Mouse (Mus musculus): ENCODE data around the gene Bmpr1a.
A peak's percentile ranks its signal among the peaks of the same experiment; 100 is the strongest.

The Bmpr1a gene

DNA sequence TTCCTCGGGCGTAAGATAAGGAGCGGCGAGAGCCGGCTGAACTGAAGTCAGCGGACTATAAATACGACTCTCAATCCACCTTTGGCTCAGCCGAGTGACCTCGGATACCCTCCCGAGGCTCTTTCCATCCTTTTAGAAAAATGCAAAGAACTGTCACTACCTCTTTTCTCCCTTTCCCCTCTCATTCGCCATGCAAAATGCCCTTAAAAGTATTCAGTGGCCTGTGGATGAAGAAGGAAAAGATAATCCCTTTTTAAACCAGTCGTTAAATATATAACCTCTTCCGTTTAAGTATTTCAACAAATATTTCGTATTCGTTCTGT lies at the start of gene Bmpr1a:
TSS of gene Bmpr1a (minus strand) at position 17 of the 323 bp plus-strand sequence.
- DNase-seq (ENCODE audit: low spot score in 2 of 2): no peak

DNA sequence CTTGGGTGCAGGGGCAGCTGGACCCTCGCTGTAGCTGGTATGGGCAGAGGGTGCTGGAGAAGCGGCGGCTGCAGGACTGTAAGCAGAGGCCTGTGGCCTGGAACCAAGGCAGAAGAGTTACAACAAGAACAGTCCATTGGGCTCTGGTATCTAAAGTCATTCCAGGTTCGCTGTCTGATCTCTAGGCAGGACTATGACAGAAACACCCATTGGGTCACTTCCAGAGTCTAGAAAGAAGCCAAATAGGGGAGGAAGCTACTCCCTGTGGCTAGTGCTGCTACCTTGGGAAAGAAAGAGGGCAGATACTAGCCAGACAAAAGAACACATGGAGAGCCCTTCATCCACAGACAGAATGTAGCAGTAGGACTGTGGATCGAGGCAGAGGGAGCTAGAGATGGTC lies 49.1 kb upstream of the Bmpr1a start:
- no peak for DNase-seq (ENCODE audit: low spot score in 2 of 2)

DNA sequence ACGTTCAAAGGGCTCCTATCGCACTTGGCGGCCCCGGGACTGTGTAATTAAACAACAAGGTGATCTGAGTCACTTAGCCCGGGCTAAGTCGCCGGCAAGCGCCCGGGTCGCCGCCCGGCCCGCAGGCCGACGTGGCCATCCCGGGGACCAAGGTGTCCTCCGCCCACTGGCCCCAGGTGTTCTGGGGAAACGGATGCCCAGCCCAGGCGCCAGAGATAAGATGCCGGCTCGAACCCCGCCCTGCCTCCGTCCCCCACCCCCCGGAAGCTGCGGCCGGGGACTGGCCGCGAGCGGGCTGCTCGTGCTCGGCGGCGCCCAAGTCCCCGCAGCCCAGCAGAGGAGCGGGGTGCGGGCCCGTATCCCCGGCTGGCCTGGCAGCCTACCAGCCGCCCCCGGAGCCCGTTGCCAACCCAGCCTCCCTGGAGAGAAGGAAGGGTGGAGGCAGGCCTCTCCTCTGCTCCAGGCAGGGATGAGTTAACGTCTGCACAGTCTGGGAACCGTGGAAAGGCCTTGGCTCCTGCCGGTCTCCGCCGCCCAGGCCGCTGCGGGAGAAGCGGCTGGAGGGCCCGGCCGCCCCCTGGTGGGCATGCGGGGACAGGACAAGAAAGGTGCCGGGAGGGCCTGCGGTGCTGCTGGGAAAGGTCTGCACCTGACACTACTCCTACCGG lies 46.0 kb upstream of the Bmpr1a start:
- DNase-seq (ENCODE audit: low spot score in 2 of 2): peak; percentile 88

DNA sequence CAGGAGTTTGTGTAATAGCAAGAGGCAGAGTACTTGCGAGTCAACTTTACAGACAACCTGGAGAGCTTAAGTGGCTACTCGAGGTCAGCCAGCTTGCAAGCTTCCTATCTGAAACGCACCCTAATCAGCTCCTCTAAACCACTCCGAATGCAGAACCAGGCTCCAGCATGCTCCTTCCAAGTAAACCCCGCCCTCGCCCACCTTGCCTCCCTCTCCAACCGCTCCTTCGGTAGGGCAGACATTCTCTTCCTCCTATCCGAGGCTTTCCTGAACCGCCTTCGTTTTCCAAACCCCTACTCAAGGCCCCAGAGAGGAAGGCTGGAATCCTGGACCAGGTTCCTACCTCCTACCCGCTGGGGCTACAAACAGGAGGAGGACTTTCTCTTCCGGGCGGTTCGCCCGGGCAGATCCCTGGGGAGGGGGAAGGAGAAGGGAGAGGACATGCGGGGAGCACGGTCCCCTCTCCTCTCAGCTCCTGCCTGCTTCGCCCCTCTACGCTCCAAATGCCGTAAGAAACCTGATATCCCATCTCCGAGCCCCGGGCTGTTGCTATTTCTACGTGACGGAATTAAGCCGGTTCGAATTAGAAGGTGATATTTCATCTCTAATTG lies 45.4 kb upstream of the Bmpr1a start:
- DNase-seq (ENCODE audit: low spot score in 2 of 2): peak; percentile 61 to 70

DNA sequence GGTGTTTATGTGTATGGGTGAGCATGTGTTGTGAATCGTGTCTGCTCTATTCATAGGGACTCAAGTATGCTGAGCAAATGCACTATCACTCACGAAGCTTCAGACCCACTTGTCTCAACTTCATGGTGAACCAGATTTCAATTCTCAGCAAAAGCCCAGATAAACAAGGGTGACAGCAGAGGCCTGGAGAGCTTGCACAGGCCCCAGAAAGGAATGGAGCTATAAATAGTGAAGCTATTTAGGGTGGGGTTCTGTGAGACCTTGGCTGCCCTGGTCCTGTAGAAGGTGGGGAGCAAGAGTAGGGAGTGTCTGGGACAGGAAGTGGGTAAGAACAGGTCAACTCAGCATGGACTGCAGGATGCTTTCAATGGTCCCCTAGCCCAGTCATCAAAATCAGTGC lies 41.4 kb upstream of the Bmpr1a start:
- DNase-seq (ENCODE audit: low spot score in 2 of 2): no peak

DNA sequence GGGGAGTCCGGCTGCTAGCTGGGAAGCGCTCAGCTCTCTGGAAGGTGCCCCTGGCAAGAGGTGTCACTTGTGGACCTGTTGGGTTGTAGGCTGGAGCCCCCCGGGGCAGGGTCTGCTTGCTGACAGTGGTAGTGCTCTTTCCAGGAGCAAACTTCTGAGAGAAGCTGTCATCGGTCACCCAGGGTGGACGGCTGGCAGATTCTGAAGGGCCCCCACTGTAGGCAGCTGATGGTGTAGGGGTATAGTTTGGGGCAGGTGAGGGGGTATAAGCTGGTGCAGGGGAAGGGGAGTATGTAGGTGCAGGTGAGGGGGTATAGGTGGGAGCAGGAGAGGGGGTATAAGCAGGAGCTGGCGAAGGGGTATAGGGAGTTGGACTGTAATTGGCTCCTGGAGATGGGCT lies 40.9 kb upstream of the Bmpr1a start:
- no peak for DNase-seq (ENCODE audit: low spot score in 2 of 2)

DNA sequence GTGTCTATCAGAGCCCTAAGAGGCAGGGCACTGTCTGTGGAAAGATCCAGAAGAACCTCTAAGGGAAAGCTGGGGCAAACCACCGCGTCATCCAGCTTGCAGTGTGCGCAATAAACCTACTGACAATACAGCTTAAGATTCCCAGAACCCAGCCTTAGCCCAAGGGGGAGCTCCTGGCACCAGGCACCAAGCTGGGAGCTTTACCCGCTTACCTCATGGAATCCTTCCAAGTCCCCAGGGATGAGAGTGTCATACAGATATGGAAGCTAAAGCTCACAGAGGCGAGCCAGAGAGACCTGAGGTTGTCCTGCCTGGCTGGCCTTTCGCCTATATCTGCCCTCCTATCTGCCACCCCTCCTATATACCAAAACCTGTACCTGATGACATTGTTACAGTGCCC lies 40.5 kb upstream of the Bmpr1a start:
- DNase-seq (ENCODE audit: low spot score in 2 of 2): no peak

DNA sequence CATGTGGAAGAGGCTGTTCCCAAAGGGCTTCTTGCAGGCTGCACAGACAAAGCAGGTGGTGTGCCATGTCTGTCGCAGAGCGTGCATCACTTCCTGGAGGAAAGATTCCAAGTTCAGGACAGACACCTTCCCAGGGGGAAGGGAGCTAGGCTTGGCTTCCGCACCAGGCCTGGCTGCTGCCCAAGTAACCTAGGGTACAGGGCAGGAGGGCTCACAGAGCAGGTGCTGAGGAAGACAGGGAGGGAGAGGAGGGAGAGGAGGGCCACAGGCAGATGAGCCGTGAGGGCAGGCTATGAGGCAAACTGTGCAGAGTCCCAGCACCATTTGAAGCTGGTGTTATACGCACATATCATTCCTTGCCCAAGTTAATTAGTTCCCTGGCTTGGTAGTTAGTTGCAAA lies 38.8 kb upstream of the Bmpr1a start:
- DNase-seq (ENCODE audit: low spot score in 2 of 2): no peak

DNA sequence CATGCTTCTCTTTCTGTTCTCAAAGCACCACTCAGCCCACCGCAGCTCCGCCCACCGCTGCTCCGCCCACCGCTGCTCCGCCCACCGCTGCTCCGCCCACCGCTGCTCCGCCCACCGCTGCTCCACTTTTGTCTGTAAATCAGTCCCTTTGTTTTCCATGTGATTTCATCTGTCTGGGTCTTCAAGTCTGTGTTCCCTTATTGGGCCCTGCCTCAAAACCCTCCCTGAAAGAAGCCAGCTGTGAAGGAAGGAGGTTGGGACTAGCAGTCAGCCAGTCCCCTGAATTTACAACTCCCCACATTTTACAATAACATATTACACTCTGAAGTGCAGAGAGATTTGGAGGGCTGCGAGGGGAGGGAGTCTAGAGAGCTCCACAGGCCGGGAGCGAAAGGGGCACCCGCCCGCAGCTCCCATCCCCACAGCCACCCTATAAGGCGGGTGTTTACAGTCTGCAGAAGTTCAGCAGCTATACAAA lies 37.6 kb upstream of the Bmpr1a start:
- no peak for DNase-seq (ENCODE audit: low spot score in 2 of 2)

DNA sequence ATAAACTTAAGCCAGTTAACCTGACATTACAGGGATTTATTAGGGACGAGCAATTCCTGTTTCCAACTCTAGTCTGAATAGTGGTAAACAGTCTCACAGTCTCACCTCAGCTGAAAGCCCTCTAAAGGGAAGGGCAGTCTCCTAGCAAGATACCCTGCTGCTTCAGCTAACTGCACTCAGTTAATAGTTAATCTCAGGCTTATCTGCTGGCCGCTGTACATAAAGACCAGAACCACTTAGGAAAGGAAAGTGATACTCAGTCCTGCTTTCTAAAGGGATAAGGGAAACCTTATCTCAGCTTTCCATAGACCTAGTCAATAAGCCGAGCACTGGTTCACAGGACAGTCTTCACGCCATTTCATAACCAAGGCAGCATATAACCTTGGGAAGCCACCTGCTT lies 32.7 kb upstream of the Bmpr1a start:
- DNase-seq (ENCODE audit: low spot score in 2 of 2): no peak

DNA sequence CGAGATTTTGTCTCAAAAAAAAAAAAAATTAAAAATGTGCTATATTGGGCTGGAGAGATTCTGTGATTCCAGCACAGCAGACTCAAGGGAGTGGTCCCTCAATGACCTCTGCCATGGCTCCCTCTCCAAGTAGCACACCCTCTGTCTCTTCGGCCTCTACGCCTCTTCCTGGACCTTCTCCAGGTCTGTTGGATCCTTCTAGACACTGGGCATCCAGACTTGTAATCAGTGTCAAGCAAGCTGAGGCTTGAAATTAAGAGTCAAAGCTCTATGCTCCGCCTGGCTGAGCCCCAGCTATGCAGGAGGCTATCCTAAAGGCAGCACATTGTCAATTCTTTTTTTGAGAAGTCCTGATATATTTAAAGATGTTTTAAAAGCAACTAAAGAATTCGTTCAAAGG lies 30.4 kb upstream of the Bmpr1a start:
- no peak for DNase-seq (ENCODE audit: low spot score in 2 of 2)

DNA sequence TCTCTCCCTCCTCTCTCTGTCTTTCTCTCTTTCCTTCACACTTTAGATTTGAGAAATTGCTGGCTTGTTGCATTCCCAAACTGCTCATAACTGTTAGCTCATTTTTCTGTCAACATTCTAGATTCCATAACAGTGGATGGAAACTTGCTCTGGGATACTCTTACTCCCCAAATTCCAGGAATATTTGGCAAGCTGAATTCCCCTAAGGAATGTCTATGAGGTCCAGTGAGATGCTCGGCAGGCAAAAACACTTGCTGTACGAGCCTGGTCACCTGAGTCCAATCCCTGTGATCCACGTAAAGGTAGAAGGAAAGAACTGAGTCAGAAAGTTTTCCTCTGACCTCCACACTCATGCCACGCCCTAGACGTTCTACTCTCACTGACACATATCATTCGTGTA lies 29.4 kb upstream of the Bmpr1a start:
- no peak for DNase-seq (ENCODE audit: low spot score in 2 of 2)

DNA sequence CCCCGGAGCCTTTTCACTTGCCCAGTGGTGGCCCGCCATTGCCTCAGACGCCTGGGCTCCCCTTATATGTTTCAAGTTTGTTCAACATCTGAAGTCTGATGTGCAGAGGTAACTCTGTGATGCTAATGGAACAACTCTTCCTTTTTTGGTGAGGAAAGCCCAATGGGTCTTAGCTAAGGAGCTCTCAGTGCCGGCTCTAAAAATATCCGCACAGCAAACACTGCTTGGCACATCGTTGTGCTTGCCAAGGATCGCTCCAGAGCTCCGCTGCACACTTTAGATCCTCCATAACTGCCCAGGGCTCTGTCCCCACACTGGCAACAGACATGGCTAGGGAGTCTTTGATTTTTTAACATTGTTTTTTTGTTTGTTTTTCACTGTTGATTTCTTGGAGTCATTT lies 25.7 kb upstream of the Bmpr1a start:
- DNase-seq (ENCODE audit: low spot score in 2 of 2): no peak

DNA sequence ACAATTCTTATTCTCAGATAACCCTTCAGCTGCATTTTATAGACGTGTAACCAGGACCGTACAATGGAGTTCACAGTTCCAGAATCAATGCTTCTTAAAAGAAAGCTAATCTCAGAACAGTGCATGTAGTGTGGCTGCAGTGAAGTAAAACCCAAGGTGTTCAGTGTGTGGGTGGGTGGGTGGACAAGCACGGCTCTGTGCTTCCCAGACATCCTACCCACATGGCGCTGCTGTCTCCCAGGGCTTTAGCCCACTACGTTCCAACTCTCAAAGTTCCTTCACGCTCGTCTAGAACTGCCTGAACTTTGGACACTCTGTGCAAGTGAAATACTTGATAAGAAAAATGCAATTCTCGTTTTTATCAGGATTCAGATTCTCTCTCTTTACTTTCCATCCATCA lies 19.6 kb upstream of the Bmpr1a start, which contains the start of gene 9230112D13Rik:
TSS of gene 9230112D13Rik (minus strand) at position 101 of the 400 bp plus-strand sequence.
- no peak for DNase-seq (ENCODE audit: low spot score in 2 of 2)

DNA sequence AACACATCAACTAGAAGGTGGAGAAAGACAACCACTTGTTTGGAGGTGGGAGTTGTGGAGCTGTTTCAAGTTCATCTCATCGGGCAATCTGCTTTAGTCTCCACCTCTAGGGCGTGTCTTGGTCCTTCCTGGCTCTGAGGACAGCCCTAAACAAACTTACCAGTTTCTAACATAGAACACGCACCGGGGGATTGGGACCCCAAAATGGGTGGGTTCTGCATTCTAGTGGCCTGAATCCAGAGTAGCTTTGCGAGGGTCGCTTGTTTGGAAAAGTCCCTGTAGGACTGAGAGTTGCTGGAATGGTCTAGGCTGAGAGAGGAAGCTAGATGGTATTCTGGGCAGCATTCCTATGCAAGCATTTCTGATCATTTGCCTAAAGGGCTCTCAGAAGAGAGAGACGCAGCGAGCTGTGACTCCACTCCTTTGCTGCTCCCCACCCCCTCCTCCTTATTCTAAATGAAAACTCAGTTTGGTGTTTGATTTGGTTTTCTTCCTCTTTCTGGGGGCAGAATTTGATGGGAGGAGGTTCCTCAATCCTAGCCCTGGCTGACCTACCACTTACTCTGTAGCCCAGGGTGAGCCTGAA lies 14.9 kb upstream of the Bmpr1a start:
- no peak for DNase-seq (ENCODE audit: low spot score in 2 of 2)

DNA sequence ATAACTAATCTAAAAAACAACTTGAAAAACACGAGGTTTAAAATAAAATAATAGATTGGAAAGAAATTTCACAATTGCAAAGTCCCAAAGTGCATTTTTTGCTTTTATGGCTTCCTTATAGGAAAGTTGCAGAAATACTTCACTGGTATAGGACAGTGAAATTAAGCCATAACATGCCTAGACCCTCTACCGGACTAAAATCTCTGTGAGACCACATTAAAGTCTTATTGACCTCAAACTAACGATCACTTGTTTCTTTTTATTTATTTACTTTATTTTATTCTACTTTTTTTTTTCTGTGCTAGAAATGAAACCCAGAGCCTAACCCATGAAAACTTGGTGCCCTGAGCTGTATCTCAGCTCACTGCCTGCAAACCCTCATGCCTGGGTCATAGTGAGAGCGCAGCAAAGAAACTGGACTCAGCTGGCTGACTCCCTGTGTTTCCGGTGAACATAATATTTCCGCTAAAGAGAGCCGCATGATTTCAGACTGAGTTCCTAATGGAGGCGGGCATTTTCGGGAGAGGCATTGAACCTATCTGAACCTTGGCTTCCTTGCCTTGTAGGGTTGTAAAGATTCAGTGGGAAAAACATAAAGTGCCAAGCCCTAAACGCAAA lies 13.9 kb upstream of the Bmpr1a start:
- DNase-seq (ENCODE audit: low spot score in 2 of 2): no peak

DNA sequence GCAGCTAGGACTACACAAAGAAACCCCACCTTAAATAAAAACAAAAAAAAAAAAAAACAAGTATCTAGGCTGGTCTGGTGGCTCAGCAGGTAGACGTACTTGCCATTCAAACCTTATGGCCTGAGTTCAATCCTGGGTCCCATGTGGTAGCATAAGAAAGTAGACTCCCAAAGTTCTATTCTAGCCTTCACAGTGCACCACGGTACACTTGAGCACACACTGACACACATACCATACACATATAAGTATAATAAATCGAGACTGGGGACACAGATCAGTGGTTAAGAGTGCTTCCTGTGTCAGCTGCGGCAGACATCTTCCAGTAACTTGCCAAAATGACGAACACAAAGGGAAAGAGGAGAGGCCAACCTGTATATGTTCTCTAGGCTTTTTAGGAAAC lies 12.7 kb upstream of the Bmpr1a start:
- no peak for DNase-seq (ENCODE audit: low spot score in 2 of 2)

DNA sequence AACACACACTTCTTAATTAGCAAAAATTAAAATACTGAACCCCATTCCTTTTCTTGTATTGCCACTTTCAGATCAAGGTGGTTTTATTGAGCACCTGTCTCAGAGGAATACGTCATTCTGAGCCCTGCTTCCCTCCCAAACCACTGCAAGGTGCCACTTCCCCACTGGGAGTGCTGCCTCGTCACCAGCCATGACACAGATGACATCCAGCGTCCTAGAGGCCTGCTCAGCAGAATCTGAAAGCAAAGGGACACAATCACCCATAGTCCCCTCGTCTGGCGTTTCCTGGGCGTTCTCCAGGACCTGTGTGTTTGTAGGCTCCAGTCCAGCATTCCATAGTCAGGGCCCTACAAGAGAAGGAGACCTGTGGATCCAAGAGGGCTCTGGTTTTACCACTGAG lies 11.0 kb upstream of the Bmpr1a start:
- DNase-seq (ENCODE audit: low spot score in 2 of 2): no peak

DNA sequence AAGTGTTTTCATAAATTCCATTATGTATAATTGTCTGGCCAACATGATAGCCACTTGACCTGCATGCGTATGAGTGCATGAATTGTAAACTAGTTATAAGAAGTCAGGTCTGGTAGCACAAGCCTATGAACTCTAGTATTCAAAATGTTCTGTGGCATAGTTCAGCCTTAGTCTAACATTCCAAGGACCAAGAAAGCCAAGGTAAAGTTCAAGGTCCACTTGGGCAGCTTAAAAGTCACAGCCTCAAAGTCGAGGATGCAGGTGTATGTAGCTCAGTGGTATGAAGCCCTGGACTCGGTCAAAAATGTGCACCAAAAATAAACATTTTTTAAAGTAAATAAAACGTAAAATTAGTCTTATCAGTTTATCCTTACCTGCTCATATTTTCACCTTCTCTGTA lies 9.5 kb upstream of the Bmpr1a start:
- no peak for DNase-seq (ENCODE audit: low spot score in 2 of 2)

DNA sequence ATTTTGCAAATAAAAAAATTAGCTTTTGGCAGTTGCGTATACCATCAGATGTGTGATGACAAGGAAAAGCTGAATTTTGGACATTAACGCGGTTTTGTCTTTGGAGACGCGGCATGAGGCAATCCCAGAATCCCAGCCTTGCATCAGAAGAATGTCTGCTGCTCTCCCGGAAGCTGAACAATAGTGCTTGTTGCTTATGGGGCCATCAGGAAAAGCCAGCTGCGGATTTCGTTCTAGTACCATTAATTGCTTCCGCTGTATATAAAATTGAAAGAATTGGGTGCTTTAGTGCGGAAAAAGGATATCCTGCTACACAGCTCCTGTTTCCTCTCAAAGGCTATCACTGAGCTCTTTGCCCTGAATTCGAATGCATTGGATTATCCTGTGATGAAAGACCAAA lies 8.8 kb upstream of the Bmpr1a start:
- DNase-seq (ENCODE audit: low spot score in 2 of 2): no peak

DNA sequence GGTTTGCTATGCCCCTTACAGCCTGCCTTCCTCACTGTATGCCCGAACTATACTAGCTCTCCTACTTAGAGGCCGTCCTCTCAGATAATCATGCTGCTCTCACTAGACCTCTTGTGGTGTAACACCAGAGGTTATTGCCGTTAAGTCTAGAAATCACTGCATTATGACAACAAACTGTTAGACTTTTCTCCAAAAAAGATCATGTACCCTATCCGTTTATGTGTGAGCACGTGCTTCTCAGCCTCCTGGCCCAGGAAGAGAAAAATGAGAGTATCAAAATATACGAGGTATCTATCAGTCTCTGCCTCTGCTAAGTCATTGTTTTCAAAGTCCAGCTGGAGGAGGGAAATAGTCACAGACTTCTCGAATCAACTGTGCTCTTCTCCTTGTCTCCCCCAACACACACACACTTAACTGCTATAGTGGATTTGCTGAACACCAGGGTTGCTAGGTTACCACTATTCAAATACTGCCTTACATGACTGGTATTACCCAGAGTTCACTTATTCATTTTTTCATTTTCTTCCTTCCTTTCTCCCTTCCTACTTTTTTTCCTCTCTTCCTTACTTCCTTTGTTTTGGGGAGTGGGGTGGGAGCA lies 5.8 kb upstream of the Bmpr1a start:
- DNase-seq (ENCODE audit: low spot score in 2 of 2): no peak

DNA sequence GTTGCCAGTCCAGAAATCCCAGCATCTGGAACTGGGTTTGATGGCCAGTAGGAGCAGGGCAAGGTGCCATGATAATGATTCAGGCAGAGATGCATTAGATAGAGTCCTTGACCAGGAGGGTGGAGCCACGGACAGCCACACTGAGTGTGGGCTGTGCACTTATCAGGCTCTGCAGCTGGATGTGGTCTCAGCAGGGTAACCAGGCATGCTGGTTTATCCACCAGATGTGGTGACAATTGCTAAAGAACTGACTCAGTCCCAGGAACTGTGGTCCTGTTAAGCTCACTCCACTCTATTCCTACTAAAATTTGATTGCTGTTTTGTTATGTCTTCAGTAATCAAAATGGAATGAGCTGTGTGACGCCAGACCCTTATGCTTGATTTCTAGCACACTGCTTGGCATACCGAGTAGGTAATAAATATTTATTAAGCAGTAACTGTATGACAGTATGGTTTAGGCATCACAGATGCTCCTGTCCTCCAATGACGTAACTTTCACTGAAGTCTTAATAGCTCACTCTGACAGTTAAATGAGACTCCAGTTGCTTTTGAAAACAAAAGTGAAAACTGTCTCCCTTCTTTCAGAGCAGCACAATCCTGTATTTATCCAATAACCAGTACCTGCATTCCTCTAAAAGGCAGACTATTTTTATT lies 5.2 kb upstream of the Bmpr1a start:
- no peak for DNase-seq (ENCODE audit: low spot score in 2 of 2)

Measured in right cerebral cortex, postnatal 10 days (tissue).